Mouse (Mus musculus) myocyte (in vitro differentiated cells): Measurements from ENCODE around the gene Dctpp1. TPM values are rescaled to one million over a fixed set of nuclear protein-coding genes. Genes with fewer than 3 reads are reported as not detected.

Experiments used
- H3K27me3 ChIP-seq: one replicate; pipeline ENCODE4 v1.6.1; 2011; ENCODE audit not compliant: control insufficient read depth, insufficient read depth, insufficient read length
- H3K36me3 ChIP-seq: one replicate; pipeline ENCODE4 v1.6.1; 2011; ENCODE audit not compliant: control insufficient read depth, insufficient read depth
- H3K4me2 ChIP-seq: one replicate; pipeline ENCODE4 v1.6.1; 2011; ENCODE audit warnings: low read depth, control low read depth
- H3K4me3 ChIP-seq: one replicate; pipeline ENCODE4 v1.5.1; 2011; ENCODE audit warnings: mild to moderate bottlenecking, control low read depth, moderate library complexity
- H3K79me2 ChIP-seq: one replicate; pipeline ENCODE4 v1.6.1; 2011; ENCODE audit not compliant: control insufficient read depth, insufficient read depth
- H3ac ChIP-seq: one replicate; pipeline ENCODE4 v1.6.1; 2011; ENCODE audit not compliant: control insufficient read depth, insufficient read length
- CEBPB ChIP-seq: IDR thresholded peaks from 2 replicates; pipeline ENCODE4 v1.6.1; 2011; ENCODE audit warnings: mild to moderate bottlenecking, moderate library complexity; ENCODE audit not compliant: poor library complexity, insufficient read depth, severe bottlenecking
- E2F4 ChIP-seq: IDR thresholded peaks from one replicate; pipeline ENCODE4 v1.6.1; 2011; ENCODE audit warnings: mild to moderate bottlenecking, control low read depth, moderate library complexity; ENCODE audit not compliant: insufficient read depth
- MAX ChIP-seq: IDR thresholded peaks from one replicate; pipeline ENCODE4 v1.6.1; 2011; ENCODE audit warnings: low read depth, mild to moderate bottlenecking, control low read depth
- MYOD1 ChIP-seq, 3 experiments: IDR thresholded peaks; one replicate each; pipeline ENCODE4 v1.6.1; 2011; ENCODE audit warnings: control low read depth in 2 of 3, low read depth in 2 of 3, mild to moderate bottlenecking in 2 of 3, moderate library complexity in 1 of 3; ENCODE audit not compliant: insufficient read length in 2 of 3, control insufficient read depth in 1 of 3
- MYOG ChIP-seq, 3 experiments: IDR thresholded peaks; one replicate each; pipeline ENCODE4 v1.6.1; 2011; ENCODE audit warnings: control low read depth in 2 of 3, low read depth in 2 of 3, mild to moderate bottlenecking in 2 of 3; ENCODE audit not compliant: insufficient read length in 2 of 3, control insufficient read depth in 1 of 3, insufficient read depth in 1 of 3
- POLR2A ChIP-seq: IDR thresholded peaks from one replicate; pipeline ENCODE4 v1.6.1; 2011; ENCODE audit warnings: low read depth, mild to moderate bottlenecking, control low read depth, moderate library complexity; ENCODE audit not compliant: insufficient read length
- POLR2AphosphoS2 ChIP-seq: IDR thresholded peaks from one replicate; pipeline ENCODE4 v1.6.1; 2011; ENCODE audit warnings: low read depth, control low read depth; ENCODE audit not compliant: insufficient read length
- REST ChIP-seq: IDR thresholded peaks from one replicate; pipeline ENCODE4 v1.6.1; 2011; ENCODE audit warnings: mild to moderate bottlenecking, control low read depth, moderate library complexity; ENCODE audit not compliant: insufficient read depth, insufficient read length
- SRF ChIP-seq: IDR thresholded peaks from one replicate; pipeline ENCODE4 v1.6.1; 2011; ENCODE audit warnings: low read depth; ENCODE audit not compliant: control insufficient read depth, insufficient read length
- TCF12 ChIP-seq: IDR thresholded peaks from one replicate; pipeline ENCODE4 v1.6.1; 2011; ENCODE audit warnings: mild to moderate bottlenecking, control low read depth; ENCODE audit not compliant: poor library complexity, insufficient read depth, severe bottlenecking
- TCF3 ChIP-seq: IDR thresholded peaks from one replicate; pipeline ENCODE4 v1.6.1; 2011; ENCODE audit warnings: low read depth, control low read depth; ENCODE audit not compliant: insufficient read length
- USF1 ChIP-seq: IDR thresholded peaks from one replicate; pipeline ENCODE4 v1.6.1; 2011; ENCODE audit warnings: low read depth, mild to moderate bottlenecking, control low read depth, moderate library complexity
- polyA plus RNA-seq: library from polyadenylated mRNA; unstranded; fragments of >200 nt; fragmentation: generic; extraction: Trizol; gene quantifications from one replicate; pipeline ENCODE4 v1.2.1, GENCODE M21; 2012; ENCODE audit warnings: missing spikeins

The Dctpp1 gene
- polyA plus RNA-seq, 1 experiment: 76.9 TPM

GRCm38 (mm10) chr7:127243361-127243867 lies 17.1 kb downstream of the Dctpp1 start:
- H3K27me3 ChIP-seq: no peaks in the 10 kb centered on the region
- H3K4me2 ChIP-seq: peak overlapping the region; percentile 89
- no peaks in the 10 kb centered on the region for H3K36me3 ChIP-seq
- peak overlapping the region; percentile 57 for H3K4me3 ChIP-seq
- TF ChIP-seq POLR2AphosphoS2 (no peak), MAX (no peak), CEBPB (no peak)
- H3ac ChIP-seq: peak overlapping the region; percentile 84
- peaks cover 18% of the 10 kb centered on the region for H3K79me2 ChIP-seq

GRCm38 (mm10) chr7:127234777-127235176 lies 25.7 kb downstream of the Dctpp1 start:
- H3K4me2 ChIP-seq: no peak overlapping the region
- TF ChIP-seq POLR2AphosphoS2 (no peak), POLR2A (no peak), REST (no peak), TCF3 (no peak), SRF (no peak), USF1 (no peak), MYOD1 (IDR thresholded peaks at IDR 0.05; ENCODE audit: control insufficient read depth in 1 of 3, insufficient read length in 2 of 3, low read depth in 2 of 3) (no peak), TCF12 (no peak), MYOG (IDR thresholded peaks at IDR 0.05; ENCODE audit: control insufficient read depth in 1 of 3, insufficient read depth in 1 of 3, insufficient read length in 2 of 3, low read depth in 2 of 3) (no peak), E2F4 (no peak), MAX (no peak), CEBPB (no peak)
- H3ac ChIP-seq: no peak overlapping the region
- no peak overlapping the region for H3K4me3 ChIP-seq
- peaks cover 49% of the 10 kb centered on the region for H3K79me2 ChIP-seq
- no peaks in the 10 kb centered on the region for H3K27me3 ChIP-seq
- H3K36me3 ChIP-seq: peaks cover 8% of the 10 kb centered on the region

- H3ac ChIP-seq: peak overlapping the region; percentile 32
- peak overlapping the region; percentile 91 for H3K4me3 ChIP-seq
- TF ChIP-seq TCF12 (no peak), SRF (no peak), MYOG (IDR thresholded peaks at IDR 0.05; ENCODE audit: control insufficient read depth in 1 of 3, insufficient read depth in 1 of 3, insufficient read length in 2 of 3, low read depth in 2 of 3) (no peak), POLR2AphosphoS2 (no peak), REST (no peak), MAX (no peak), TCF3 (no peak), CEBPB (no peak), E2F4 (no peak), USF1 (no peak), MYOD1 (IDR thresholded peaks at IDR 0.05; ENCODE audit: control insufficient read depth in 1 of 3, insufficient read length in 2 of 3, low read depth in 2 of 3) (no peak)
- H3K4me2 ChIP-seq: peak overlapping the region; percentile 83
- H3K79me2 ChIP-seq: peaks cover 49% of the 10 kb centered on the region
- H3K36me3 ChIP-seq: peaks cover 12% of the 10 kb centered on the region
- no peaks in the 10 kb centered on the region for H3K27me3 ChIP-seq
Measured at GRCm38 (mm10) chr7:127233765-127234164, 26.7 kb downstream of the Dctpp1 start.

- Histone ChIP-seq H3K27me3 (no peaks in the 10 kb centered on the region), H3ac (peak overlapping the region; percentile 32), H3K36me3 (peaks cover 12% of the 10 kb centered on the region), H3K4me2 (peak overlapping the region; percentile 83), H3K79me2 (peaks cover 49% of the 10 kb centered on the region), H3K4me3 (peak overlapping the region; percentile 91)
- TF ChIP-seq REST: no peak
- TF ChIP-seq MYOD1 (IDR thresholded peaks at IDR 0.05; ENCODE audit: control insufficient read depth in 1 of 3, insufficient read length in 2 of 3, low read depth in 2 of 3): no peak
- TF ChIP-seq CEBPB: no peak
- TF ChIP-seq MYOG (IDR thresholded peaks at IDR 0.05; ENCODE audit: control insufficient read depth in 1 of 3, insufficient read depth in 1 of 3, insufficient read length in 2 of 3, low read depth in 2 of 3): no peak
- no peak for TF ChIP-seq SRF
- TF ChIP-seq POLR2A: no peak
- TF ChIP-seq MAX: no peak
- no peak for TF ChIP-seq USF1
- TF ChIP-seq TCF12: no peak
- TF ChIP-seq TCF3: no peak
- TF ChIP-seq E2F4: no peak
- no peak for TF ChIP-seq POLR2AphosphoS2
Measured at GRCm38 (mm10) chr7:127233368-127233749, 27.1 kb downstream of the Dctpp1 start.

GRCm38 (mm10) chr7:127232622-127233367 lies 27.7 kb downstream of the Dctpp1 start, which contains the start of the genes Zfp553 and Sept1:
Gene Zfp553 (plus strand): TSS chr7:127233061.
Gene Sept1 (minus strand): TSS chr7:127233130.
- H3ac ChIP-seq: peak within 1 kb of the TSS; percentile 32
- peak within 1 kb of the TSS; percentile 91 for H3K4me3 ChIP-seq
- H3K27me3 ChIP-seq: no peaks in the 10 kb centered on the region
- peak within 1 kb of the TSS; percentile 93 for H3K4me2 ChIP-seq
- TF ChIP-seq TCF3 (no peak), TCF12 (no peak), MAX (no peak), MYOG (IDR thresholded peaks at IDR 0.05; ENCODE audit: control insufficient read depth in 1 of 3, insufficient read depth in 1 of 3, insufficient read length in 2 of 3, low read depth in 2 of 3) (peak in 2 of 3 experiments; percentile 69 to 81), E2F4 (peak; percentile 15), POLR2A (peak; percentile 82), CEBPB (no peak), MYOD1 (IDR thresholded peaks at IDR 0.05; ENCODE audit: control insufficient read depth in 1 of 3, insufficient read length in 2 of 3, low read depth in 2 of 3) (peak in 2 of 3 experiments; percentile 56 to 75), POLR2AphosphoS2 (no peak)
- peaks cover 49% of the 10 kb centered on the region for H3K79me2 ChIP-seq
- H3K36me3 ChIP-seq: peaks cover 12% of the 10 kb centered on the region
